Mouse (Mus musculus) adrenal gland, postnatal 14 days (tissue): ENCODE measurements around the gene Duoxa2. TPM values are rescaled to one million over a fixed set of nuclear protein-coding genes. Genes with fewer than 3 reads are reported as not detected.

Source experiments
- total RNA-seq: library from RNA; stranded (reverse); gene quantifications from 2 replicates; pipeline ENCODE4 v1.2.3, GENCODE M21; 2021

Gene Duoxa2
- total RNA-seq, 1 experiment from 2014 or later = not detected

Other genes starting within 250 kb of the Duoxa2 start
- gene Spg11, start 180.5 kb upstream of the Duoxa2 start, total RNA-seq = 15.3 and 16.9 TPM in 2 replicates
- gene B2m, start 151.2 kb upstream of the Duoxa2 start, total RNA-seq = 400 and 401 TPM in 2 replicates
- not detected in 2 replicates for gene Trim69, start 138.2 kb upstream of the Duoxa2 start, total RNA-seq
- gene Patl2, start 112.7 kb upstream of the Duoxa2 start, total RNA-seq = 0.26 TPM in 1 of 2 replicates, not detected in the other
- not detected in 2 replicates for gene Terb2, start 112.6 kb upstream of the Duoxa2 start, total RNA-seq
- gene Sord, start 64.2 kb upstream of the Duoxa2 start, total RNA-seq = 61.6 and 101 TPM in 2 replicates
- gene Duox2, start 451 bp upstream of the Duoxa2 start, total RNA-seq = 0.07 and 0.11 TPM in 2 replicates
- gene Duoxa1, start 14.8 kb downstream of the Duoxa2 start, total RNA-seq = 0.41 TPM in 1 of 2 replicates, not detected in the other
- 0.08 TPM in 1 of 2 replicates, not detected in the other for gene Duox1, start 16.8 kb downstream of the Duoxa2 start, total RNA-seq
- 11.7 and 14.6 TPM in 2 replicates for gene Shf, start 70.3 kb downstream of the Duoxa2 start, total RNA-seq
- gene Slc28a2, start 127.6 kb downstream of the Duoxa2 start, total RNA-seq = 11.1 and 18.9 TPM in 2 replicates
- 0.30 and 1.3 TPM in 2 replicates for gene Gm14085, start 186.0 kb downstream of the Duoxa2 start, total RNA-seq